In genomic region chr5:112276267-112276873, GRCm38 (mm10) we compare ENCODE assay signal across 8 mouse cellular contexts. TPM values are rescaled to one million over a fixed set of nuclear protein-coding genes. Genes with fewer than 3 reads are reported as not detected.
DNase-seq lines count a peak whose midpoint lies in the region; ATAC-seq and TF ChIP-seq lines count a peak whose summit lies in the region.

TSS of gene Tpst2 (plus strand) at chr5:112276691.

- peak; percentile 58 for TF ChIP-seq POLR2A in testis, adult 2 months (IDR thresholded peaks at IDR 0.05; ENCODE audit: control insufficient read depth, low read depth, low read length)

- no peaks in the 10 kb centered on the region; the same call in 1 of the 2 replicates for H3K36me3 ChIP-seq in E14TG2a.4 (ENCODE audit: insufficient read depth, low read length)
- no peaks in the 10 kb centered on the region for H3K36me3 ChIP-seq in forebrain, embryonic 12.5 days (replicated peaks)
- no peaks in the 10 kb centered on the region for H3K36me3 ChIP-seq in heart, postnatal 0 days (replicated peaks; ENCODE audit: control insufficient read depth, insufficient read depth, low read length)
- no peaks in the 10 kb centered on the region for H3K36me3 ChIP-seq in liver, embryonic 16.5 days (ENCODE audit: control insufficient read depth, insufficient read depth)
- no peaks in the 10 kb centered on the region for H3K36me3 ChIP-seq in neural tube, embryonic 13.5 days
- no peaks in the 10 kb centered on the region for H3K36me3 ChIP-seq in testis, adult 2 months (ENCODE audit: control insufficient read depth, insufficient read depth, low read length)

- peak within 1 kb of the TSS; percentile 77 for H3K9ac ChIP-seq in forebrain, embryonic 12.5 days
- peak within 1 kb of the TSS; percentile 77 for H3K9ac ChIP-seq in heart, postnatal 0 days (replicated peaks; ENCODE audit: low read depth, low read length)
- H3K9ac ChIP-seq in liver, embryonic 16.5 days (ENCODE audit: low read depth, low read length) = peak within 1 kb of the TSS; percentile 82
- H3K9ac ChIP-seq in neural tube, embryonic 13.5 days = peak within 1 kb of the TSS; percentile 81

- peaks cover 63% of the 10 kb centered on the region for H3K4me1 ChIP-seq in E14TG2a.4 (replicated peaks; ENCODE audit: low read depth, low read length)
- peaks cover 51% of the 10 kb centered on the region for H3K4me1 ChIP-seq in forebrain, embryonic 12.5 days
- peaks cover 28% of the 10 kb centered on the region for H3K4me1 ChIP-seq in heart, postnatal 0 days (ENCODE audit: control insufficient read depth, insufficient read depth)
- H3K4me1 ChIP-seq in liver, embryonic 16.5 days (ENCODE audit: control insufficient read depth, low read depth, low read length) = peaks cover 49% of the 10 kb centered on the region
- H3K4me1 ChIP-seq in neural tube, embryonic 13.5 days (replicated peaks) = peaks cover 52% of the 10 kb centered on the region
- H3K4me1 ChIP-seq in testis, adult 2 months (ENCODE audit: control insufficient read depth, insufficient read depth, low read length) = peaks cover 5% of the 10 kb centered on the region

- peak within 1 kb of the TSS; percentile 71 for H3K27ac ChIP-seq in forebrain, embryonic 12.5 days
- peak within 1 kb of the TSS; percentile 83 for H3K27ac ChIP-seq in heart, postnatal 0 days (ENCODE audit: low read depth)
- H3K27ac ChIP-seq in liver, embryonic 16.5 days (ENCODE audit: low read length) = peak within 1 kb of the TSS; percentile 80
- H3K27ac ChIP-seq in neural tube, embryonic 13.5 days (replicated peaks) = peak within 1 kb of the TSS; percentile 85
- H3K27ac ChIP-seq in testis, adult 2 months (ENCODE audit: control insufficient read depth, insufficient read depth, low read depth, low read length) = peak within 1 kb of the TSS; percentile 89

- H3K4me2 ChIP-seq in forebrain, embryonic 12.5 days = peak within 1 kb of the TSS; percentile 88
- H3K4me2 ChIP-seq in heart, postnatal 0 days (ENCODE audit: low read depth, low read length) = peak within 1 kb of the TSS; percentile 87
- peak within 1 kb of the TSS; percentile 91 for H3K4me2 ChIP-seq in liver, embryonic 16.5 days (ENCODE audit: low read depth, low read length)
- H3K4me2 ChIP-seq in neural tube, embryonic 13.5 days = peak within 1 kb of the TSS; percentile 91

- peak within 1 kb of the TSS; percentile 87 for H3K4me3 ChIP-seq in E14TG2a.4 (replicated peaks; ENCODE audit: low read length)
- peak within 1 kb of the TSS; percentile 76 for H3K4me3 ChIP-seq in forebrain, embryonic 12.5 days (replicated peaks)
- H3K4me3 ChIP-seq in heart, postnatal 0 days (ENCODE audit: low read depth, low read length) = peak within 1 kb of the TSS; percentile 75
- peak within 1 kb of the TSS; percentile 80 for H3K4me3 ChIP-seq in liver, embryonic 16.5 days (ENCODE audit: low read depth, low read length)
- peak within 1 kb of the TSS; percentile 72 for H3K4me3 ChIP-seq in neural tube, embryonic 13.5 days
- peak within 1 kb of the TSS; percentile 97 for H3K4me3 ChIP-seq in testis, adult 2 months (ENCODE audit: control insufficient read depth, low read depth, low read length)

- peaks cover 17% of the 10 kb centered on the region for H3K27me3 ChIP-seq in E14TG2a.4 (ENCODE audit: insufficient read depth, low read length)
- peaks cover 7% of the 10 kb centered on the region; the same call in 1 of the 2 replicates for H3K27me3 ChIP-seq in forebrain, embryonic 12.5 days
- H3K27me3 ChIP-seq in heart, postnatal 0 days (ENCODE audit: control insufficient read depth, insufficient read depth, low read length) = peaks cover 4% of the 10 kb centered on the region
- no peaks in the 10 kb centered on the region; the same call in 1 of the 2 replicates for H3K27me3 ChIP-seq in liver, embryonic 16.5 days (ENCODE audit: control insufficient read depth, insufficient read depth, low read depth, low read length)
- H3K27me3 ChIP-seq in neural tube, embryonic 13.5 days = peaks cover 7% of the 10 kb centered on the region; the same call in 1 of the 2 replicates
- H3K27me3 ChIP-seq in testis, adult 2 months (ENCODE audit: control insufficient read depth, insufficient read depth, low read length) = no peaks in the 10 kb centered on the region

- no peak for TF ChIP-seq EP300 in heart, postnatal 0 days (IDR thresholded peaks at IDR 0.05; ENCODE audit: low read depth)

- under 1% methylated on average over 49 of the region's 62 CpGs for WGBS in forebrain, embryonic 12.5 days
- WGBS in heart, postnatal 0 days = under 1% methylated on average over 58 of the region's 62 CpGs
- WGBS in liver, embryonic 16.5 days (ENCODE audit: insufficient replicate concordance) = under 1% methylated on average over 62 of the region's 62 CpGs
- WGBS in neural tube, embryonic 13.5 days = under 1% methylated on average over 46 of the region's 62 CpGs

- peak; percentile 99 for DNase-seq in c-Kit-positive CD71-positive TER-119-positive erythroid progenitor cells, embryonic 14.5 days (ENCODE audit: low spot score)
- peak; percentile 99 for DNase-seq in heart, postnatal 0 days (ENCODE audit: low spot score)
- DNase-seq in kidney, postnatal 4 days = peak; percentile 100

- no peak for TF ChIP-seq CTCF in E14TG2a.4 (conservative IDR thresholded peaks at IDR 0.05; ENCODE audit: low read length)
- peak; percentile 9; the same call in 1 of the 2 replicates for TF ChIP-seq CTCF in heart, postnatal 0 days (IDR thresholded peaks at IDR 0.05; ENCODE audit: low read depth)
- TF ChIP-seq CTCF in testis, adult 2 months (IDR thresholded peaks at IDR 0.05; ENCODE audit: control insufficient read depth, insufficient read depth, insufficient replicate concordance, low read depth, low read length) = no peak

- peak; percentile 96 for ATAC-seq in forebrain, embryonic 12.5 days (ENCODE audit: low FRiP score)
- ATAC-seq in heart, postnatal 0 days (ENCODE audit: insufficient read depth, low read depth) = peak; percentile 97
- peak; percentile 90 for ATAC-seq in liver, embryonic 16.5 days (ENCODE audit: low read depth)
- peak; percentile 94 for ATAC-seq in neural tube, embryonic 13.5 days (ENCODE audit: low read depth)

- H3K9me3 ChIP-seq in E14TG2a.4 (ENCODE audit: low read length) = no peaks in the 10 kb centered on the region
- H3K9me3 ChIP-seq in forebrain, embryonic 12.5 days = no peaks in the 10 kb centered on the region
- H3K9me3 ChIP-seq in heart, postnatal 0 days (replicated peaks; ENCODE audit: control insufficient read depth, low read length) = no peaks in the 10 kb centered on the region
- H3K9me3 ChIP-seq in liver, embryonic 16.5 days (replicated peaks; ENCODE audit: control insufficient read depth, low read length) = no peaks in the 10 kb centered on the region
- H3K9me3 ChIP-seq in neural tube, embryonic 13.5 days = no peaks in the 10 kb centered on the region

RNA-seq across cellular contexts. Expression of gene Tpst2, which starts in this region (rescaled TPM):
- polyA plus RNA-seq in forebrain, embryonic 12.5 days (2016; fragmentation: Nextera tagmentation; extraction: Ambion mirVana) = 27.1 and 28.6 TPM in 2 replicates
- 86.1 and 96.0 TPM in 2 replicates for total RNA-seq in heart, postnatal 0 days (2014; rRNA removed; ENCODE audit: low replicate concordance)
- polyA plus RNA-seq in heart, postnatal 0 days (2015; fragmentation: Nextera tagmentation; extraction: Ambion mirVana) = 42.9 and 43.8 TPM in 2 replicates
- 38.5 and 38.8 TPM in 2 replicates for polyA plus RNA-seq in liver, embryonic 16.5 days (2015; fragmentation: Nextera tagmentation; extraction: Ambion mirVana)
- 28.9 and 29.5 TPM in 2 replicates for polyA plus RNA-seq in neural tube, embryonic 13.5 days (2015; fragmentation: Nextera tagmentation; extraction: Ambion mirVana)
- polyA plus RNA-seq in testis, adult 2 months (2012; rRNA removed) = 6.6 and 8.3 TPM in 2 replicates

Comparison
In these comparisons a context has a peak if more than half of its experiments do, and no peak if none do; other contexts are left out.
1. Peak in every context shown above with its lines: DNase-seq, ATAC-seq, H3K4me3 ChIP-seq and H3K27ac ChIP-seq.